Mouse (Mus musculus) MEL (cell line): ENCODE data around the gene A030005K14Rik. TPM values are rescaled to one million over a fixed set of nuclear protein-coding genes. Genes with fewer than 3 reads are reported as not detected.

Experiments
- DNase-seq: peaks from one replicate; pipeline ENCODE4 v3.0.0; 2011; ENCODE audit warnings: low read depth, low spot score
- H3K27ac ChIP-seq: 2 replicates; pipeline ENCODE4 v1.5.1; 2012; ENCODE audit warnings: low read depth, mild to moderate bottlenecking, control low read depth, low read length, moderate library complexity; ENCODE audit not compliant: control insufficient read depth
- H3K27me3 ChIP-seq, 2 experiments: fragments of 150-350 bp in 1 of 2; sonication (generic) in 1 of 2; 2 replicates each; pipeline ENCODE4 v1.6.1; 2012; ENCODE audit warnings: low read length in 2 of 2, mild to moderate bottlenecking in 2 of 2, improper control_type of control experiment in 1 of 2, moderate library complexity in 1 of 2; ENCODE audit not compliant: insufficient read depth in 2 of 2, control insufficient read depth in 1 of 2
- H3K36me3 ChIP-seq, 2 experiments: 2 replicates each; pipeline ENCODE4 v1.6.1; 2012 to 2014; ENCODE audit warnings: low read length in 2 of 2, improper control_type of control experiment in 1 of 2, inconsistent platforms in 1 of 2, mild to moderate bottlenecking in 1 of 2; ENCODE audit not compliant: insufficient read depth in 2 of 2, control insufficient read depth in 1 of 2
- H3K4me1 ChIP-seq, 2 experiments: fragments of 150-350 bp in 1 of 2; sonication (generic) in 1 of 2; 2 replicates each; pipeline ENCODE4 v1.6.1; 2012; ENCODE audit warnings: low read length in 2 of 2, improper control_type of control experiment in 1 of 2, mild to moderate bottlenecking in 1 of 2; ENCODE audit not compliant: insufficient read depth in 2 of 2, control insufficient read depth in 1 of 2
- H3K4me3 ChIP-seq, 2 experiments: fragments of 150-350 bp in 1 of 2; sonication (generic) in 1 of 2; 2 replicates each; pipeline ENCODE4 v1.5.1; 2012; ENCODE audit warnings: low read depth in 2 of 2, low read length in 2 of 2, mild to moderate bottlenecking in 2 of 2, moderate library complexity in 2 of 2, control low read depth in 1 of 2, improper control_type of control experiment in 1 of 2; ENCODE audit not compliant: control insufficient read depth in 1 of 2, insufficient read depth in 1 of 2
- H3K79me2 ChIP-seq: 2 replicates; pipeline ENCODE4 v1.6.1; 2012; ENCODE audit warnings: mild to moderate bottlenecking, low read length, moderate library complexity; ENCODE audit not compliant: control insufficient read depth, poor library complexity, insufficient read depth
- H3K9ac ChIP-seq: 2 replicates; pipeline ENCODE4 v1.6.1; 2012; ENCODE audit warnings: low read depth, mild to moderate bottlenecking, control low read depth, low read length, moderate library complexity; ENCODE audit not compliant: control insufficient read depth, poor library complexity, severe bottlenecking
- H3K9me3 ChIP-seq: fragments of 150-350 bp; sonication (generic); replicated peaks from 2 replicates; pipeline ENCODE4 v1.6.1; 2012; ENCODE audit warnings: mild to moderate bottlenecking, low read length, improper control_type of control experiment, moderate library complexity; ENCODE audit not compliant: insufficient read depth
- BHLHE40 ChIP-seq: IDR thresholded peaks from 2 replicates; pipeline ENCODE4 v1.6.1; 2012; ENCODE audit warnings: low read depth, mild to moderate bottlenecking, inconsistent platforms, low read length, improper control_type of control experiment, borderline replicate concordance
- CHD1 ChIP-seq: IDR thresholded peaks from 2 replicates; pipeline ENCODE4 v1.6.1; 2012; ENCODE audit warnings: low read depth, mild to moderate bottlenecking, inconsistent platforms, low read length, improper control_type of control experiment
- CTCF ChIP-seq, 3 experiments: IDR thresholded peaks in 2 of 3; conservative IDR thresholded peaks in 1 of 3; 2 replicates each; pipeline ENCODE4 v1.5.1; 2011 to 2012; ENCODE audit warnings: low read length in 3 of 3, low read depth in 2 of 3, mild to moderate bottlenecking in 2 of 3, improper control_type of control experiment in 1 of 3, inconsistent platforms in 1 of 3, mixed read lengths in 1 of 3, moderate library complexity in 1 of 3; ENCODE audit not compliant: control insufficient read depth in 1 of 3, insufficient read depth in 1 of 3, poor library complexity in 1 of 3, severe bottlenecking in 1 of 3
- ELF1 ChIP-seq: IDR thresholded peaks from 2 replicates; pipeline ENCODE4 v1.6.1; 2014; ENCODE audit warnings: low read depth, mild to moderate bottlenecking, inconsistent platforms, low read length, improper control_type of control experiment, moderate library complexity
- ETS1 ChIP-seq: IDR thresholded peaks from 2 replicates; pipeline ENCODE4 v1.6.1; 2012; ENCODE audit warnings: low read depth, mild to moderate bottlenecking, inconsistent platforms, low read length, improper control_type of control experiment, moderate library complexity
- GATA1 ChIP-seq: IDR thresholded peaks from 2 replicates; pipeline ENCODE4 v1.6.1; 2011; ENCODE audit warnings: low read depth, low read length, improper control_type of control experiment
- JUND ChIP-seq: IDR thresholded peaks from 2 replicates; pipeline ENCODE4 v1.6.1; 2011; ENCODE audit warnings: low read depth, mild to moderate bottlenecking, improper control_type of control experiment, low read length
- KAT2A ChIP-seq: conservative IDR thresholded peaks from 2 replicates; pipeline ENCODE4 v1.6.1; 2012; ENCODE audit warnings: low read depth, low read length, improper control_type of control experiment, inconsistent platforms
- MAFK ChIP-seq: IDR thresholded peaks from 2 replicates; pipeline ENCODE4 v1.6.1; 2011; ENCODE audit warnings: low read depth, mild to moderate bottlenecking, low read length, improper control_type of control experiment, borderline replicate concordance
- MAZ ChIP-seq: IDR thresholded peaks from 2 replicates; pipeline ENCODE4 v1.6.1; 2012; ENCODE audit warnings: low read depth, mild to moderate bottlenecking, inconsistent platforms, low read length, improper control_type of control experiment
- MEF2A ChIP-seq: IDR thresholded peaks from 2 replicates; pipeline ENCODE4 v1.6.1; 2014; ENCODE audit warnings: low read depth, mild to moderate bottlenecking, inconsistent platforms, low read length, improper control_type of control experiment; ENCODE audit not compliant: poor library complexity, insufficient replicate concordance, severe bottlenecking; ENCODE audit errors: extremely low read depth
- MYB ChIP-seq: IDR thresholded peaks from 2 replicates; pipeline ENCODE4 v1.6.1; 2011; ENCODE audit warnings: mild to moderate bottlenecking, low read depth, low read length, improper control_type of control experiment
- NELFE ChIP-seq: IDR thresholded peaks from 2 replicates; pipeline ENCODE4 v1.6.1; 2011; ENCODE audit warnings: low read depth, low read length, improper control_type of control experiment
- NRF1 ChIP-seq: IDR thresholded peaks from 2 replicates; pipeline ENCODE4 v1.6.1; 2014; ENCODE audit warnings: low read depth, mild to moderate bottlenecking, inconsistent platforms, low read length, improper control_type of control experiment, moderate library complexity; ENCODE audit not compliant: poor library complexity, insufficient read depth, severe bottlenecking
- RAD21 ChIP-seq: IDR thresholded peaks from 2 replicates; pipeline ENCODE4 v1.6.1; 2011; ENCODE audit warnings: mild to moderate bottlenecking, low read depth, low read length, improper control_type of control experiment
- TAL1 ChIP-seq: IDR thresholded peaks from 2 replicates; pipeline ENCODE4 v1.6.1; 2012; ENCODE audit warnings: mild to moderate bottlenecking, inconsistent platforms, low read length, moderate library complexity, mixed read lengths
- TBP ChIP-seq: IDR thresholded peaks from 2 replicates; pipeline ENCODE4 v1.8.0; 2011; ENCODE audit warnings: low read depth, low read length, improper control_type of control experiment
- USF2 ChIP-seq, 2 experiments: IDR thresholded peaks; 2 replicates each; pipeline ENCODE4 v1.6.1; 2011 to 2012; ENCODE audit warnings: improper control_type of control experiment in 2 of 2, low read length in 2 of 2, borderline replicate concordance in 1 of 2, inconsistent platforms in 1 of 2, low read depth in 1 of 2, mild to moderate bottlenecking in 1 of 2; ENCODE audit not compliant: insufficient read depth in 1 of 2
- ZKSCAN1 ChIP-seq: IDR thresholded peaks from 2 replicates; pipeline ENCODE4 v1.6.1; 2012; ENCODE audit warnings: low read depth, mild to moderate bottlenecking, inconsistent platforms, low read length, improper control_type of control experiment, moderate library complexity
- polyA plus RNA-seq, 2 experiments: library from polyadenylated mRNA; stranded (reverse) in 1 of 2; unstranded in 1 of 2; fragments of >175 nt in 1 of 2; fragments of >200 nt in 1 of 2; gene quantifications; 2 replicates each; pipeline versions ENCODE4 v1.2.1 to v1.2.4; 2012; ENCODE audit warnings: low replicate concordance in 2 of 2, low read depth in 1 of 2; ENCODE audit not compliant: insufficient read length in 2 of 2, insufficient read depth in 1 of 2, missing spikeins in 1 of 2
- total RNA-seq: library from RNA; depleted of rRNA; stranded (reverse); fragments of 300-350 nt; gene quantifications from 2 replicates; pipeline ENCODE4 v1.2.3, GENCODE M21; 2012

A030005K14Rik gene
- total and polyA plus RNA-seq, 3 experiments: not detected

DNA sequence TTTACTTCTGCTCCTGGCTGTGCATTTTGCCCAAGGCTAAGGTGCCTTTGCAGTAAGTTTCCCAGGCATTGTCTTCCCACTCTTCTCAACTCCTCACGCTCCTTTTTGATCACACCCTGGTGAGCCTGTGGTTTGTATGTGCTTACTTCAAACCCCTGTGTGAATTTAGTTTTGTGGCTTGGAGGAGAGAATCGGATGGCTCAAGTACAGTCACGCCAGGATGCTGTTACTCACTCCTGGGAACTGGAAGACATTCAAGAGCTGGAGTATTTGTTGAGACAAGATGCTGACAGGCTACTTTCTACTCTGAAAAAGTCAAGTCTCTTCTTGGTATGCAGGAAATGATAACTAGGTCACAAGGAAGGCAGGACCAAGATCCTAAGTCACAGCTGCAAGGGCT lies 32.1 kb upstream of the A030005K14Rik start:
- no peak for DNase-seq
- no peak for TF ChIP-seq MEF2A
- no peak for TF ChIP-seq ELF1
- TF ChIP-seq CTCF (IDR thresholded peaks at IDR 0.05 in 2 of 3, conservative IDR thresholded peaks at IDR 0.05 in 1 of 3; ENCODE audit: control insufficient read depth in 1 of 3, insufficient read depth in 1 of 3, low read depth in 2 of 3, low read length in 3 of 3, poor library complexity in 1 of 3, severe bottlenecking in 1 of 3): no peak
- TF ChIP-seq USF2 (IDR thresholded peaks at IDR 0.05; ENCODE audit: borderline replicate concordance in 1 of 2, insufficient read depth in 1 of 2, low read depth in 1 of 2, low read length in 2 of 2): no peak
- TF ChIP-seq MYB: no peak
- TF ChIP-seq GATA1: no peak
- no peak for TF ChIP-seq ZKSCAN1
- no peak for TF ChIP-seq TBP
- TF ChIP-seq JUND: no peak
- no peak for TF ChIP-seq RAD21
- TF ChIP-seq BHLHE40: no peak
- TF ChIP-seq MAFK: no peak
- TF ChIP-seq KAT2A: no peak

DNA sequence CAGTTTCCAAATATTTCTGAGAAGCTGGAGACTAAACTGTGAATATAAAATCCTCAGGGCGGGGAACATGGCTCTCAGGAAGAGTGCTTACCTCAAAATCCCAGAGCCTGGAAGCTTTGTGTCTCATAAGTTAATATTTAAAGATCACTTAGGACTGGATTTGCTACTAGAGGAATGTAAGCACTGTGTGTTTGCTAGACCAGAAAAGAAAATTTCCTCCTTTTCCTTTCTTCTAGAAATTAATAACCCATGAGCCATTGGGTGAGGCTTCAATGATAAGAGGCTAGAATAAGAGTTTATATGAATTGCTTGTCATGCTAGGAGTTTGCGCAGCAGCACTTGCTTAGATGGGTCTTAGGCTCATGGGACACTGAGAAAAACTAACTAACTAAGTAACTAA lies 25.6 kb upstream of the A030005K14Rik start:
- Histone ChIP-seq H3K9me3 (no peaks in the 10 kb centered on the region), H3K36me3 (no peaks in the 10 kb centered on the region), H3K79me2 (no peaks in the 10 kb centered on the region), H3K9ac (no peak overlapping the region), H3K4me1 (no peaks in the 10 kb centered on the region), H3K27ac (no peak overlapping the region), H3K4me3 (no peak overlapping the region), H3K27me3 (no peaks in the 10 kb centered on the region)
- TF ChIP-seq MYB (no peak), MAZ (no peak), NRF1 (no peak), TAL1 (no peak), CHD1 (no peak), ETS1 (no peak), NELFE (no peak)
- DNase-seq: no peak

More for the DNA sequence above, 32.1 kb upstream of the A030005K14Rik start:
- Histone ChIP-seq H3K36me3 (no peaks in the 10 kb centered on the region), H3K27me3 (no peaks in the 10 kb centered on the region), H3K9ac (no peak overlapping the region), H3K79me2 (no peaks in the 10 kb centered on the region), H3K4me3 (no peak overlapping the region), H3K9me3 (no peaks in the 10 kb centered on the region), H3K27ac (no peak overlapping the region), H3K4me1 (no peaks in the 10 kb centered on the region)
